Mouse (Mus musculus) olfactory bulb, adult 2 months (tissue): ENCODE measurements around the gene Hrk.

Source experiments
- CTCF ChIP-seq: fragments of 200-500 bp; IDR thresholded peaks from 2 replicates; pipeline ENCODE4 v1.5.1; 2012; ENCODE audit warnings: low read depth, mild to moderate bottlenecking, low read length, moderate library complexity; ENCODE audit not compliant: insufficient read depth
- POLR2A ChIP-seq: fragments of 200-500 bp; IDR thresholded peaks from 2 replicates; pipeline ENCODE4 v1.6.1; 2012; ENCODE audit warnings: mild to moderate bottlenecking, low read depth, low read length, moderate library complexity; ENCODE audit not compliant: insufficient read depth

GRCm38 (mm10) chr5:118144327-118144726 is 20.1 kb upstream of the Hrk start:
- TF ChIP-seq POLR2A = no peak
- no peak for TF ChIP-seq CTCF
